ENCODE assay signal across 7 mouse cellular contexts in the genomic region with DNA sequence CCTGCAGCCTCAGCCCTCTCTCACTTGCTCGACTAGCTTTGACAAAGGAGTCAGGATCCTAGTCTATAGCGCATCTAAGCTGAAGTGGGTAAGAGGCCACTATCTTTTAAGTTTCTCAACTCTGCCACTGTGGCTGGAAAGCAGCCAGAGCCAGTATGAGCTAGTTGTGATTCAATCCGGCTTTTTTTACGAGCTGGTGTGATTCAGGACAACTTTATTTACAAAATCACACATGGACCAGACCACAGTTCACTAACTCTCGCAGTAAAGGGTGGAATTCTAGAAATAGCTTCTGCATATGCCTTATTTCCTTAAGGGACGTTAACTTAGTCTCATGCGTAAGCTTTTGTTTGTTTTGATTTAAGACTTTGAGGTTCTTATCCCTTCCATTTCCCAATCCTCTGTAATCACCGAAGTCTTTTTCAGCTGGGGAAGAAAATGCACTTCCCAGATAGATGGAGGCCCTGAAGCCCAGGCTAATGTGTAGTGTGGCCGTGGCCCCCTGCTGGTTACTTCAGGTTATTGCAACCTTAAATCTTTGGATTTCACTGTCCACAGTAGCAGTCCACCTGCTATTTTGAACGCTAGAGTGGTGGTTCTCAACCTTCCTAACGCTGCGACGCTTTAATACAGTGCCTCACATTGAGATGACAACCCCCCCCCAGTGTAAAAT. TPM values are rescaled to one million over a fixed set of nuclear protein-coding genes. Genes with fewer than 3 reads are reported as not detected.
DNase-seq lines count a peak whose midpoint lies in the region; ATAC-seq and TF ChIP-seq lines count a peak whose summit lies in the region.

No protein-coding gene starts in this region.

- TF ChIP-seq RAD21 in CH12.LX (IDR thresholded peaks at IDR 0.05; ENCODE audit: low read depth, low read length): peak; percentile 70

- dilution Hi-C loops in CH12.LX (cut with MboI; ENCODE audit: extremely low pct_ligation_motif_present, extremely low pct_unique_long_range_greater_than_20kb, low sequenced_read_pairs): no loop called here

- DNase-seq in CH12.LX (ENCODE audit: extremely low read depth): peak; percentile 54
- DNase-seq in T-cell, adult 2 months (ENCODE audit: low spot score): peak; percentile 40
- peak; percentile 52 for DNase-seq in embryo, embryonic 11.5 days (ENCODE audit: low read depth, low spot score)
- peak; percentile 63 to 73 for DNase-seq in heart, postnatal 10 days
- peak; percentile 48 to 80 for DNase-seq in layer of hippocampus, adult 18-20 months (ENCODE audit: low spot score in 2 of 2)
- DNase-seq in lung, postnatal 0 days (ENCODE audit: low spot score): peak; percentile 89
- DNase-seq in retina, embryonic 14.5 days (ENCODE audit: low spot score): peak; percentile 86

- H3K36me3 ChIP-seq in CH12.LX (replicated peaks in 1 of 2; ENCODE audit: control insufficient read depth in 1 of 2, insufficient read depth in 1 of 2, low read length in 1 of 2): no peaks in the 10 kb centered on the region
- H3K36me3 ChIP-seq in lung, postnatal 0 days (ENCODE audit: insufficient read depth, low read length): no peaks in the 10 kb centered on the region

- no peak for TF ChIP-seq POLR2A in CH12.LX (IDR thresholded peaks at IDR 0.05; ENCODE audit: low read depth, low read length)

- H3K4me2 ChIP-seq in CH12.LX (ENCODE audit: insufficient read depth, low read depth, poor library complexity, severe bottlenecking): no peak overlapping the region
- peak overlapping the region; percentile 43 for H3K4me2 ChIP-seq in lung, postnatal 0 days (replicated peaks; ENCODE audit: low read depth, low read length)

- intact Hi-C loops in heart, postnatal 10 days (cut with DNase I): loop anchor here (1.0 to 5.0 kb wide), 4 partner anchors 113 to 667 kb away; no protein-coding TSS in a partner anchor

- no peak overlapping the region for H3K9ac ChIP-seq in CH12.LX (ENCODE audit: insufficient read depth, low read depth)
- H3K9ac ChIP-seq in lung, postnatal 0 days (replicated peaks; ENCODE audit: low read depth): no peak overlapping the region

- peak; percentile 74 for ATAC-seq in lung, postnatal 0 days

- no peak overlapping the region for H3K4me3 ChIP-seq in CH12.LX (replicated peaks in 1 of 3; ENCODE audit: low read depth in 2 of 3, low read length in 2 of 3, poor library complexity in 1 of 3)
- H3K4me3 ChIP-seq in lung, postnatal 0 days (ENCODE audit: low read depth, low read length): peak overlapping the region; percentile 8; the same call in 1 of the 2 replicates

- no peaks in the 10 kb centered on the region for H3K27me3 ChIP-seq in CH12.LX (replicated peaks)
- no peaks in the 10 kb centered on the region for H3K27me3 ChIP-seq in lung, postnatal 0 days (replicated peaks; ENCODE audit: insufficient read depth, low read length)

- TF ChIP-seq EP300 in CH12.LX (IDR thresholded peaks at IDR 0.05; ENCODE audit: low read length): no peak
- TF ChIP-seq EP300 in lung, postnatal 0 days (IDR thresholded peaks at IDR 0.05): no peak

- no peak overlapping the region for H3K27ac ChIP-seq in CH12.LX (ENCODE audit: insufficient read depth, low read depth)
- H3K27ac ChIP-seq in lung, postnatal 0 days (ENCODE audit: low read length): peak overlapping the region; percentile 64

- in situ Hi-C loops in CH12.LX (cut with MboI; ENCODE audit: low pct_ligation_motif_present, low pct_unique_long_range_greater_than_20kb, low sequenced_read_pairs): loop anchor here (5.0 to 25.0 kb wide), 2 partner anchors 122 to 647 kb away; no protein-coding TSS in a partner anchor

- H3K4me1 ChIP-seq in CH12.LX (ENCODE audit: control insufficient read depth in 1 of 2, insufficient read depth in 2 of 2): peaks cover 0 to 4% of the 10 kb centered on the region in 2 experiments; a peak in 1 of 4 replicates
- H3K4me1 ChIP-seq in lung, postnatal 0 days (ENCODE audit: insufficient read depth, low read depth, low read length): no peaks in the 10 kb centered on the region

- TF ChIP-seq CTCF in CH12.LX (conservative IDR thresholded peaks at IDR 0.05 in 1 of 2, IDR thresholded peaks at IDR 0.05 in 1 of 2; ENCODE audit: low read depth in 2 of 2, low read length in 2 of 2): peak; percentile 85 to 88
- peak; percentile 92 for TF ChIP-seq CTCF in lung, postnatal 0 days (IDR thresholded peaks at IDR 0.05)

- H3K9me3 ChIP-seq in CH12.LX (replicated peaks; ENCODE audit: low read length): no peaks in the 10 kb centered on the region
- H3K9me3 ChIP-seq in lung, postnatal 0 days (ENCODE audit: low read length): no peaks in the 10 kb centered on the region

- no peaks in the 10 kb centered on the region for H3K79me2 ChIP-seq in CH12.LX (replicated peaks; ENCODE audit: control insufficient read depth, extremely low read depth, insufficient read depth, poor library complexity, severe bottlenecking)

- 20% methylated on average over 13 of the region's 13 CpGs for WGBS in lung, postnatal 0 days

TF ChIP-seq in CH12.LX, 34 proteins besides CTCF, POLR2A, EP300 and RAD21:
- TF ChIP-seq ZC3H11A (IDR thresholded peaks at IDR 0.05; ENCODE audit: low read depth, low read length): no peak
- peak; percentile 77 for TF ChIP-seq SMC3 (IDR thresholded peaks at IDR 0.05; ENCODE audit: low read depth, low read length)

RNA-seq across cellular contexts. Expression of a gene that starts 5.0 kb away (rescaled TPM):
- total RNA-seq in CH12.LX (2012; rRNA removed): 0.46 and 0.59 TPM in 2 replicates
- 0.59 and 0.99 TPM in 2 replicates for total RNA-seq in CH12.LX (2014; rRNA removed)
- polyA plus RNA-seq in CH12.LX (2012; ENCODE audit: insufficient read length, low read depth): 0.78 and 0.93 TPM in 2 replicates
- 1 to 10 TPM; 1.7 to 1.8 TPM for total RNA-seq in heart, postnatal 10 days (2021)
- 1 to 10 TPM; 5.2 to 6.4 TPM for total RNA-seq in layer of hippocampus, adult 18-20 months (2021)
- 171 and 207 TPM in 2 replicates for polyA plus RNA-seq in lung, postnatal 0 days (2015; fragmentation: Nextera tagmentation; extraction: Ambion mirVana)
